Mouse (Mus musculus) liver, embryonic 13.5 days (tissue): ENCODE data around the gene Sap25. TPM values are rescaled to one million over a fixed set of nuclear protein-coding genes. Genes with fewer than 3 reads are reported as not detected.
"Not testable (repeated sequence)": the region's sequence is repeated elsewhere in the genome, so short reads cannot be mapped to it uniquely, and the experiment has no call there.

Source experiments
- ATAC-seq: fragments of 200-750 bp; cut with Nextera tagmentation; 2 replicates; pipeline ENCODE4 v1.8.0; 2017; ENCODE audit warnings: low read depth, mild to moderate bottlenecking, moderate number of reproducible peaks, moderate library complexity
- DNase-seq: peaks from one replicate; pipeline ENCODE4 v3.0.0; 2022
- H3K27ac ChIP-seq: fragments of 300-500 bp; sonication (generic); 2 replicates; pipeline ENCODE4 v1.5.1; 2015; ENCODE audit warnings: moderate library complexity, mild to moderate bottlenecking, inconsistent platforms
- H3K27me3 ChIP-seq: fragments of 300-500 bp; sonication (generic); 2 replicates; pipeline ENCODE4 v1.6.1; 2015; ENCODE audit warnings: mild to moderate bottlenecking, inconsistent platforms
- H3K36me3 ChIP-seq: fragments of 300-500 bp; sonication (generic); 2 replicates; pipeline ENCODE4 v1.6.1; 2015; ENCODE audit warnings: mild to moderate bottlenecking, inconsistent platforms
- H3K4me1 ChIP-seq: fragments of 300-500 bp; sonication (generic); replicated peaks from 2 replicates; pipeline ENCODE4 v1.6.1; 2015; ENCODE audit warnings: inconsistent platforms
- H3K4me2 ChIP-seq: fragments of 300-500 bp; sonication (generic); 2 replicates; pipeline ENCODE4 v1.6.1; 2015; ENCODE audit warnings: inconsistent platforms, mild to moderate bottlenecking, moderate library complexity
- H3K4me3 ChIP-seq: fragments of 300-500 bp; sonication (generic); replicated peaks from 2 replicates; pipeline ENCODE4 v1.5.1; 2015; ENCODE audit warnings: mild to moderate bottlenecking, inconsistent platforms
- H3K9ac ChIP-seq: fragments of 300-500 bp; sonication (generic); 2 replicates; pipeline ENCODE4 v1.6.1; 2015; ENCODE audit warnings: mild to moderate bottlenecking, inconsistent platforms
- H3K9me3 ChIP-seq: fragments of 300-500 bp; sonication (generic); replicated peaks from 2 replicates; pipeline ENCODE4 v1.6.1; 2016; ENCODE audit warnings: inconsistent platforms
- WGBS: fragments of 180-500 bp; shearing (Covaris S2); methylation state at CpG from one replicate; pipeline ENCODE4 v1.1.7; 2015; ENCODE audit not compliant: insufficient replicate concordance; 5-methylcytosine and 5-hydroxymethylcytosine counted together
- polyA plus RNA-seq: library from polyadenylated mRNA; unstranded; fragments of >200 nt; fragmentation: Nextera tagmentation; extraction: Ambion mirVana; gene quantifications from 2 replicates; pipeline ENCODE4 v1.2.1, GENCODE M21; 2015

Sap25 gene
- polyA plus RNA-seq, 1 experiment from 2014 or later: 2.8 TPM

DNA sequence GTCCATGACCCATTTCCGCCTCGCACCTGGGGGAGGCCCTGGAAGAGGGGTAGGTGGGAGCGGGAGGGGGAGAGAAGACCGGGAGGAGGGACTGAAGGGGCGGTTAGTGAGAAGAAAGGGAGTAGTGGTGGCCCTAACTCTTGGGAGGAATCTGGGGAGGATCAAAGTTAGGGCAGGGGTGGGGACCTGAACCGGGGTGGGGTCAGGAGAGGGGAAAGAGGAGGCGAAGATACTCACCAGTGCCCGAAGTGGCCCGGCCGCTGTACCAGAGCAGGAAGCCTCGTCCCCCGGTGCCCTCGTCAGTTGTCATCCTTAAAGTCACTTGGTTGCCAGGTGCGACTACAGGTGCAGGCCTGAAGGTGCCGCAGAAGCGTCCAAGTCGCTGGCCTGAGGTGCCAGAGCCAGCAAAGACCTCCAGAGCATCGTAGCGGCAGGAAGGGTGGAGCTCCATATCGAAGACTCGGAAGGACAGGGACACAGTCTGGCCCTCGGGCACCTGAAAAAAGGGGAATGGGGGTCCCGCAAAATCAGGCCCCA lies 32.4 kb upstream of the Sap25 start:
- Histone ChIP-seq H3K4me3 (no peak overlapping the region), H3K9ac (0 out of 2 replicates have a peak overlapping the region, but pooled peaks have one; percentile 9), H3K4me2 (0 out of 2 replicates have a peak overlapping the region, but pooled peaks have one; percentile 10)

GRCm38 (mm10) chr5:137609292-137609691 lies 31.8 kb upstream of the Sap25 start:
- 55% methylated on average over 3 of the region's 3 CpGs for WGBS
- H3K9ac ChIP-seq: no peak overlapping the region
- H3K4me2 ChIP-seq: no peak overlapping the region
- no peak overlapping the region for H3K27ac ChIP-seq
- H3K27me3 ChIP-seq: peaks cover 20% of the 10 kb centered on the region
- H3K9me3 ChIP-seq: no peaks in the 10 kb centered on the region
- no peak overlapping the region for H3K4me3 ChIP-seq
- peaks cover 71% of the 10 kb centered on the region for H3K4me1 ChIP-seq
- DNase-seq (no peak), ATAC-seq (no peak)
- peaks cover 7% of the 10 kb centered on the region; the same call in 1 of the 2 replicates for H3K36me3 ChIP-seq

More for the DNA sequence above, 32.4 kb upstream of the Sap25 start:
- H3K9me3 ChIP-seq: no peaks in the 10 kb centered on the region
- no peak overlapping the region; the same call in 1 of the 2 replicates for H3K27ac ChIP-seq
- DNase-seq (no peak), ATAC-seq (no peak)
- peaks cover 20% of the 10 kb centered on the region for H3K27me3 ChIP-seq
- H3K4me1 ChIP-seq: peaks cover 75% of the 10 kb centered on the region
- H3K36me3 ChIP-seq: peaks cover 7% of the 10 kb centered on the region; the same call in 1 of the 2 replicates
- WGBS: 45% methylated on average over 22 of the region's 23 CpGs

DNA sequence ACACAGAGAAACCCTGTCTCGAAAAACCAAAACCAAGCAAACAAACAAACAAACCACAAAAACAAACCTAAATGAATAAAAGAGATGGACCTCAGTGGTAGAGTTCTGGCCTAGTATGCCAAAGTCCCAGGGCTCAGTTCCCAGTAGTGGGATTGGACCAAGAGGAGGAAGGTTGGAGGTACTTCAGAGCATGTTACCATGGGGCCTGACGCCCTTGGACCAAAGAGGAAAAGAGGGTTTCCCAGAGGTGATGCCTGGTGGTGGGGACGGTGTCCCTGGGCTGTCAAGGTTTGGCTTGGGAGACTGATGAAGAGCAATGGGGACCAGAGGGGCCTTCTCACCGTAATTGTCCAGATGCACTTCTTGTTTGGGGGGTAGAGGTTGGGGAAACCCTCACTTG lies 31.1 kb upstream of the Sap25 start:
- H3K27me3 ChIP-seq: peaks cover 20% of the 10 kb centered on the region
- H3K9me3 ChIP-seq: no peaks in the 10 kb centered on the region
- peaks cover 7% of the 10 kb centered on the region; the same call in 1 of the 2 replicates for H3K36me3 ChIP-seq
- peak overlapping the region; percentile 16 for H3K4me3 ChIP-seq
- ATAC-seq (no peak), DNase-seq (no peak)
- H3K4me1 ChIP-seq: peaks cover 64% of the 10 kb centered on the region
- WGBS: 82% methylated on average over 4 of the region's 4 CpGs
- H3K27ac ChIP-seq: 0 out of 2 replicates have a peak overlapping the region, but pooled peaks have one; percentile 13
- peak overlapping the region; percentile 32 for H3K4me2 ChIP-seq
- H3K9ac ChIP-seq: peak overlapping the region; percentile 29; the same call in 1 of the 2 replicates

- H3K4me2 ChIP-seq: peak overlapping the region; percentile 32
- DNase-seq (no peak), ATAC-seq (no peak)
- H3K4me3 ChIP-seq: peak overlapping the region; percentile 16
- peaks cover 20% of the 10 kb centered on the region for H3K27me3 ChIP-seq
- H3K27ac ChIP-seq: peak overlapping the region; percentile 74
- peak overlapping the region; percentile 29; the same call in 1 of the 2 replicates for H3K9ac ChIP-seq
- peaks cover 57% of the 10 kb centered on the region for H3K4me1 ChIP-seq
- peaks cover 4% of the 10 kb centered on the region; the same call in 1 of the 2 replicates for H3K36me3 ChIP-seq
- 30% methylated on average over 12 of the region's 12 CpGs for WGBS
- H3K9me3 ChIP-seq: no peaks in the 10 kb centered on the region
Measured at GRCm38 (mm10) chr5:137610548-137611244, 30.4 kb upstream of the Sap25 start.

DNA sequence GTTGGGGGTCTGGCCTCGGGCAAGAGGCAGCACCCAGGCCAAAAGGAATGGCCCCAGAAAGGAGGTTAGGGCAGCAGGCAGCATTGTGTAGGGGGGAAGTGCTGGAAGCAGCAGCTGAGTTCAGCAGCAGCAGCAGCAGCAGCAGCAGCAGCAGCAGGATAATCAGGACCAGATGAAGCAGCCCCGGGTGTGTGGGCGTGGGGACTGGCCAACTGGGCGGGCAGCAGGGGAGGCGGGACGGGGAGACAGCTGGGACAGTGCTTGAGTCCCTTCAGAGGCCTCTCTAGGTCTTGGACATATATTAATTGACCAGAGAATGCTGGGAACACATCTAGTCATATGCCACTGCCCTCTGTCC lies 29.9 kb upstream of the Sap25 start:
- ATAC-seq (peak; percentile 46), DNase-seq (no peak)
- H3K4me1 ChIP-seq: peaks cover 52% of the 10 kb centered on the region
- peak overlapping the region; percentile 16; the same call in 1 of the 2 replicates for H3K4me3 ChIP-seq
- H3K27me3 ChIP-seq: peaks cover 20% of the 10 kb centered on the region
- peaks cover 4% of the 10 kb centered on the region; the same call in 1 of the 2 replicates for H3K36me3 ChIP-seq
- 0 out of 2 replicates have a peak overlapping the region, but pooled peaks have one; percentile 4 for H3K9ac ChIP-seq
- peak overlapping the region; percentile 32 for H3K4me2 ChIP-seq
- H3K9me3 ChIP-seq: no peaks in the 10 kb centered on the region
- peak overlapping the region; percentile 74 for H3K27ac ChIP-seq
- 24% methylated on average over 6 of the region's 6 CpGs for WGBS

DNA sequence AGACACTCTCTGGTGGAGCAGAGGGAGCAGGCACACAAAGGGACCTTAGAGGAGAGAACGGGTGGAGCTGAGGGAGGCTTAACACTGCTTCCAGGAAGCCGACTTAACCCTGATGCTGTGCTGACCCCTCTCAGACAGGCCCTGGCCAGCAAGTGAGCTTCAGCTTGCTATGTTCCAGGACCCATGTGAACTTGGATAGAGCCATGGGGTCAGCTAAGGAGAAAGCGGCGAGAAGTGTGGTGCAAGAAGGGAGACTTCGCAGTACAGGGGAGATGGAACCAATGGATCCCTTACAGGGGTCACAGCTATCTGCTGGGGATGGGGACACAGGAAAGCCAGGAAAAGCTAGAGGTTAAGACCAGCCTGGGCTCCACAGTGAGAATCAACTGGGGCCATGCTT lies 28.1 kb upstream of the Sap25 start:
- Histone ChIP-seq H3K4me2 (no peak overlapping the region), H3K4me3 (no peak overlapping the region), H3K4me1 (peaks cover 50% of the 10 kb centered on the region), H3K9ac (no peak overlapping the region), H3K36me3 (no peaks in the 10 kb centered on the region), H3K9me3 (no peaks in the 10 kb centered on the region), H3K27ac (no peak overlapping the region), H3K27me3 (peaks cover 17% of the 10 kb centered on the region)
- ATAC-seq (no peak), DNase-seq (no peak)
- WGBS: 68% methylated on average over 5 of the region's 5 CpGs

DNA sequence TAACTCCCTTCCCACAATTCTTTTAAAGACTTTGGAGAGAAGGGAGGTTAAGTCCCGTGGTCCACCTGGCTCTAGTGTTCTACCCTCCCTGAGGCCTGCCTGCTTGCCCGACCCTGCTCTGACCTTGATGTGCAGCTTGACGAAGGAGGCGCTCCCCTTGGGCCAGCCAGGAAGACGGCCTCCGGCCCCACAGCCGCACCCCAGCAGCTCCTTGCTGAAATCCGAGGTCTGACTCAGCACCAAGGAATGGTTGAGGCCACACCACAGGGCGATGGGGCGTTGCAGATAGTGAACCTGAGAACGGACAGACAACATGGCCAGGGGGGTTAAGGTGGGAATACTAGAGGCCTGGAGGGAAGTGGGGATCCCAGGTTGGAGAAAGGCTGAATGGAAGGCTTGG lies 27.6 kb upstream of the Sap25 start, which contains the start of gene Pcolce:
Gene Pcolce, minus strand, starts transcription at position 235 of the 400 bp plus-strand sequence.
- Histone ChIP-seq H3K9me3 (no peaks in the 10 kb centered on the region), H3K9ac (no peak within 1 kb of the TSS), H3K27me3 (peaks cover 12% of the 10 kb centered on the region), H3K4me2 (no peak within 1 kb of the TSS), H3K4me3 (no peak within 1 kb of the TSS), H3K4me1 (peaks cover 45% of the 10 kb centered on the region), H3K27ac (no peak within 1 kb of the TSS), H3K36me3 (no peaks in the 10 kb centered on the region)
- 48% methylated on average over 11 of the region's 11 CpGs for WGBS
- DNase-seq (no peak), ATAC-seq (no peak)

DNA sequence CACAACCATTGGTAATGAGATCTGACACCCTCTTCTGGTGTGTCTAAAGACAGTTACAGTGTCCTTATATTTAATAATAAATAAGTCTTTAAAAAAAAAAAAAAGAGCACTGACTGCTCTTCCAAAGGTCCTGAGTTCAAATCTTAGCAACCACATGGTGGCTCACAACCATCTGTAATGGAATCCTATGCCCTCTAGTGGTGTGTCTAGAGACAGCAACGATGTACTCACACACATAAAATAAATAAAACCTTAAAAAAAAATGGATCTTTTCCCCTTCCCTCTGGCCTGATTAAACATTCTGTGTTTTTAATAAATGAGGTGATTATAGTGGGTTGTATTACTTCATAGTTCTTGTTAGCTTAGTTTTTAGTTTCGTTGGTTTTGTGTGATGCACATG lies 26.2 kb upstream of the Sap25 start:
- not testable (repeated sequence) for H3K4me3 ChIP-seq, DNase-seq, ATAC-seq, H3K4me2 ChIP-seq, H3K27me3 ChIP-seq, H3K36me3 ChIP-seq, H3K9me3 ChIP-seq, H3K9ac ChIP-seq, H3K27ac ChIP-seq
- H3K4me1 ChIP-seq: peaks cover 32% of the 10 kb centered on the region
- WGBS: 78% methylated on average over 2 of the region's 2 CpGs

DNA sequence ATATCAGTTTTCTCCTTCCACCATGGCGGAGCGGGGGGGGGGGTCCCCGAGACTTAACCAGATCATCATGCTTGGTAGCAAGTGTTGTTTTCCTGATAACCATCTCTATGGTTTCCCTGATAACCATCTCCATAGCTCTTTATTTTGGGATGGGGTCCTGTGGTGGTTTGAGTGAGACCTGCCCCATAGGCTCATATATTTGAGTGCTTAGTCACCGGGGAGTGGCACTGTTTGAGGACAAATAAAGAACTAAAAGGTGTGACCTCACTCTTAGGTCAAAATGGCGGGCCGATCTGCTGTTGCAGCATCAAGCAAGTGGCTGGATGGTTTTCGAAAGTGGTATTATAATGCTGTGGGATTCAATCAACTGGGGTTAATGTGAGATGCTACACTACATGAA lies 25.8 kb upstream of the Sap25 start:
- no peaks in the 10 kb centered on the region for H3K9me3 ChIP-seq
- H3K36me3 ChIP-seq: no peaks in the 10 kb centered on the region
- H3K27ac ChIP-seq: no peak overlapping the region
- H3K9ac ChIP-seq: no peak overlapping the region
- peaks cover 6% of the 10 kb centered on the region for H3K27me3 ChIP-seq
- no peak overlapping the region for H3K4me2 ChIP-seq
- ATAC-seq: no peak
- no peak for DNase-seq
- H3K4me3 ChIP-seq: no peak overlapping the region
- H3K4me1 ChIP-seq: peaks cover 27% of the 10 kb centered on the region
- 67% methylated on average over 7 of the region's 7 CpGs for WGBS

DNA sequence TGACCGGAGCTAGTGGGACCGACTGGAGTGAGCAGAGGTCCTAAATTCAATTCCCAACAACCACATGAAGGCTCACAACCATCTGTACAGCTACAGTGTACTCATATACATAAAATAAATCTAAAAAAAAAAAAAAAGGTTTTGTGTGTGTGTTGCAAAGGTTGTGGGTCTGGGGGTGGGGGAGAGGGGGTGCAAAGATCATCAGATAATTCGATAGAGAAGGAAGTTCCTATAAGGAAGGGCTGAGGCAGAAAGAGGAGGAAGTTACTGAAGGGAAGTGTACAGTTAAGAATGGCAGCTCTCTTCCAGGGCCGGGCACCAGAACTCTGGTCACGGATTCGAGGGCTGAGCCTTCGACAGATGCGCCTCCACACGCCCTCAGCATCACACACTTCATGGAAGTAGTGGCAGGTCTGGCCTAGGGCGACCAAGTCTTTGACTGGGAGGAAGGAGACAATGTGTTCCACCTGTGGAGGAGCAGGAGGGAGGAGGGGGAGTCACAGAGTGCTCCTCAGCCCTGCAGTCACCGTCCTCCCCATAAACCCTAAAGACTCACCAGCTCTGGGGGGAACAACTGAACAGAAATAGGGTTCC lies 17.1 kb upstream of the Sap25 start:
- Histone ChIP-seq H3K27me3 (no peaks in the 10 kb centered on the region), H3K9me3 (no peaks in the 10 kb centered on the region), H3K36me3 (no peaks in the 10 kb centered on the region), H3K4me3 (no peak overlapping the region), H3K4me2 (no peak overlapping the region), H3K27ac (no peak overlapping the region), H3K4me1 (peaks cover 21% of the 10 kb centered on the region), H3K9ac (no peak overlapping the region)
- ATAC-seq (no peak), DNase-seq (no peak)
- 44% methylated on average over 11 of the region's 11 CpGs for WGBS

GRCm38 (mm10) chr5:137627991-137628390 lies 13.1 kb upstream of the Sap25 start:
- 2% methylated on average over 9 of the region's 9 CpGs for WGBS
- Histone ChIP-seq H3K4me1 (peaks cover 55% of the 10 kb centered on the region), H3K36me3 (0 out of 2 replicates have a peak, but pooled peaks cover 4% of the 10 kb centered on the region), H3K27me3 (no peaks in the 10 kb centered on the region), H3K4me2 (peak overlapping the region; percentile 92), H3K27ac (peak overlapping the region; percentile 91), H3K9ac (peak overlapping the region; percentile 83), H3K9me3 (no peaks in the 10 kb centered on the region), H3K4me3 (peak overlapping the region; percentile 93)
- ATAC-seq (no peak), DNase-seq (no peak)
